Mouse (Mus musculus): ENCODE data around the gene Ing2.

DNA sequence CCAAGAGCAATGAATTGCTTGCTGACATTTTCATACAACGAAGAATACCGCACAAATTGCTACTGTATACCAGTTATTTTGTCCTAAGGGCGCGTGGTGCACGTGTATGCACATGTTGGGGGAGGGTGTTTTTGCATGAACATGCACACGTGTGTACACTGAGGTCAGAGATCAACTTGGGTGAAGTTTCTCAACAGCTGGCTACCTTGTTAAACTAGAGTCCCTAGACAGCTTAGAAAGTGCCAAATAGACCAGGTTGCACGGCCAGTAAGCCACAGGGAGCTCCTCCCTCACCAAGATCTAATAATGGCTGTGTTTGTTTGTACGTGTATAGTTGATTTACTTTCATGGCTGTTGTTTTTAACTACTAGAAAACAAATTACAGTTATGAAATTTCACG, 25.8 kb downstream of the Ing2 start:
- TF ChIP-seq CTCF (IDR thresholded peaks at IDR 0.05; ENCODE audit: low read depth, low read length), result no peak
- TF ChIP-seq GATA1 (IDR thresholded peaks at IDR 0.05; ENCODE audit: borderline replicate concordance, low read length), result no peak

All from G1E (cell line).